Mouse (Mus musculus) kidney, postnatal 36 days (tissue): ENCODE results near the gene Rtp1.

Source experiments
- DNase-seq, 2 experiments: peaks; one replicate each; pipeline ENCODE4 v3.0.0; 2021 to 2022; ENCODE audit warnings: mixed read lengths in 2 of 2

The Rtp1 gene

DNA sequence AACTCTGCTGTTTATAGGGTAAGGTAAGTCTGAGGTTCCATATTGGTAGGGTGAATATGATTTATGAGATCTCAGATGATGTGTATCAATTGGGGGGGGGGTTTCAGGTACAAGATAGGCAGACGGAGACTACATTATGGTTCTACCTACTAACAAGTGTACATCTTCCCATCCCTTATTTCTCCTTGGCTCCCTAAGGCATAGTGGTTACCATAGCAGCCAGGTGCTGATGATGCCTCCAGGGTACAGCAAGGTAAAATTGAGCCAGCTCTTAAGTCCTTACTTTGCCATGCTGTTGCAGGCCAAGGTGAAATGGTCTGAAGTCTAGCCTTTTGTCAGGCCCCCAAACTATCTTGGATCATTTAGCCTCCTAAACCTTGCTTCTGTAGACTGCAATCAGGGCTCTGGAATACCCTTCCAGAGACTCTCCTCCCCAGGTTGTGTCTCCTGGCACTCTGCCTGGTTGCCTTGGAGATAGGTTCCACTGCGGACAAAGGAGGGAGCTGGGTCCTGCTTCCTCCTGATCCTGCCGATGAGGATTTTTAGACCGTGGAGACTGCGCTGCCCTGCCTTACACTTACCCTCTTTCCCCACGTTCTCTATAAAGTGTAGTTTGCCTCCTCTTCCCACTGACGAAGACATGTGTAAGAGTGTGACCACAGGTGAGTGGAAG, at the start of gene Rtp1:
Rtp1 (plus strand) TSS at position 487 of the 673 bp plus-strand sequence.
- no peak for DNase-seq

DNA sequence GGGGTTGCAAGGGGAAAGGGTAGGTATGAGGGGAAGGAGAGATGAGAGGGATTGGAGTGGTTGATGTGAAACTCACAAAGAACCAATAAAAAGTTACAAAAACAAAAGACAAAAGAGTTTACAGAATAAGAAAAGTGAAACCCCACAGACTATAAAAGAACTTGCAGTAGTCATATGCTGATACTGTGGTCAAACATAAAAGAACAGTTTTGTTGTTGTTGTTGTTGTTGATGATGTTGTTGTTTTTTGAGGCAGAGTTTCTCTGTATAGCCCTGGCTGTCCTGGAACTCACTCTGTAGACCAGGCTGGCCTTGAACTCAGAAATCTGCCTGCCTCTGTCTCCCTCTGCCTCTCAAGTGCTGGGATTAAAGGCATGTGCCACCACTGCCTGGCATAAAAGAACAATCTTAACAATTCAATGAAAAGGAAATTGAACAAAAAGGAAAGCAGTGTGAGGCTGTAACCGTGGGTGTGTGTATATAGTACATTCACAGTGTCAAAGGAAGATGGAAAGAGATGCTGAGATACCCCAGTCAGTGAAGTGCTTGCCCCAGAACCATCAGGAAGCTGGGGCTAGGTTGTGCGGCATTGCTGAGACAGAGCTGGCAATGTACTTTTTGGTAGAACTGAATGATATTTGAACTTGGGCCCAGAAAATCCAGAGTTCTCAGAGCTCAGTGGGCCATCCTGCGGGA, 49.2 kb upstream of the Rtp1 start:
- DNase-seq = no peak

DNA sequence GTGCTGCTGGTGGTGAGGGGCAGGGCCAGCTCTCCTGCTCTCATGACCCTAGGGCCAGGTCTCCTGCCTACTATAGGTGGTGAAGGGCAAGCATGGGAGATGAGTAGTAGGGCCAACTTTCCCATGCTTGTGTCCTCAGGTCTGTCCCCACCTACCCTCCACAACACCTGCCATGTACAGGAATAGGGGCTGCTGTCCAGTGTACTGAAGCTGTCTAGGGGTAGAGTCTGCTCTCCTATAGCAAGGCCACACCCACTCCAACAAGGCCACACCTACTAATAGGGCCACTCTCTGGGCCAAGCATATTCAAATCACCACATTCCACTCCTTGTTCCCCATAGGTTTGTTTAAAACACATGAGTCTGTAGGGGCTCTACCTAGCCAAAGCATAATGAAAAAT, 44.6 kb upstream of the Rtp1 start:
- DNase-seq = no peak

DNA sequence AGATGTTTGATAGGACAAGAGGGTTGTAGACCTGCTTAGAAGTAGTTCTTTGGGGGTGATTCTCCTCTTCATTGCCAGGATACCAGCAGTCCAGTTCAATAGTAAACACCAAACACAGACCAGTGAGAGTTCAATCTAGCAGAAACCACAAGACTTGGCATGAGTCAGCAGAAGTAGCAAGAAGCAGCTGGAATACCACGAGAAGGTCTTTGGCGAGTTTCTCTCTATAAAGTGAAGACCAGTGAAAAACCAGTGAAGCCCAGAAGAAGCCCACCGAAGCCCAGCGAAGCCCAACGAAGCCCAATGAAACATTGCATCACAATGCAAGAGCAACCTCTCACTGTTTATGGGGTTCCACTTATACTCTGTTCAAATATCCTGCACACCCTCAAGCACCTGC, 31.0 kb upstream of the Rtp1 start:
- DNase-seq = no peak

DNA sequence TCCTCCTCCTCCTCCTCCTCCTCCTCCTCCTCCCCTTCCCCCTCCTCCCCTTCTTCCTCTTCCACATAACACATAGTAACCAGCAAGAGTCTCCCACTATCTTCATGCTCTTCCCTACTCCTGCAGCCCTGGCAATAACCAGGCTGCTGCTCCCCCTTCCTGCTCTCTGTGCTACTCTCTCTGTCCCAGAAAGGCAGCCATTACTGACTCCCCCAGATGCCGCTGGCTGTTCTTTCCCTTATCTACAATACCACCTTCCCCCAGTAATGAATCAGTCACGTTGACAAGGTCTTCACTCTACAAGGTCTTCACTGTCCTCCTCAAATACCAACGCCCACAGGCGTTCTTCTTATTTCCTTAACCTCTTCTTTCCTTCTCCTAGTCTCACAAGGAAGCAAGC, 27.5 kb upstream of the Rtp1 start:
- DNase-seq = no peak

DNA sequence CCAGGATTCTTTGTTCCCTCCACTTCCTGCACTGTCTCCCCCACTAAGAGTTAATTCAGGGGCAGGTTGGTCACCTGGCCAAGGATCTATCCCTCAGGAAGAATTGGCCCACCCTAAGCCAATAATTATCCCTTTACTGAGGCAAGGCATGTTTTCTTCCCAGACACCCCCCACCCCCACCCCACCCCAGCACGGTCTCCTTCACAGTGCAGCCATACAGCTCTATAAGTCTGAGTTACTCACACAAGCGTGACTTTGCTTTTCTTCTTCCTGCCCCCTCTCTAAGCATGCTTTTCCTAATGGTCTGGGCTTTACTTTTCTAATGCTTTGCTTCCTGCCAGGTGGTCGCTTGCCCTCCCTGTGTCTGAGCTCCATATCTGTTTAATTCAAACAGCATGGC, 27.0 kb upstream of the Rtp1 start:
- DNase-seq = no peak

DNA sequence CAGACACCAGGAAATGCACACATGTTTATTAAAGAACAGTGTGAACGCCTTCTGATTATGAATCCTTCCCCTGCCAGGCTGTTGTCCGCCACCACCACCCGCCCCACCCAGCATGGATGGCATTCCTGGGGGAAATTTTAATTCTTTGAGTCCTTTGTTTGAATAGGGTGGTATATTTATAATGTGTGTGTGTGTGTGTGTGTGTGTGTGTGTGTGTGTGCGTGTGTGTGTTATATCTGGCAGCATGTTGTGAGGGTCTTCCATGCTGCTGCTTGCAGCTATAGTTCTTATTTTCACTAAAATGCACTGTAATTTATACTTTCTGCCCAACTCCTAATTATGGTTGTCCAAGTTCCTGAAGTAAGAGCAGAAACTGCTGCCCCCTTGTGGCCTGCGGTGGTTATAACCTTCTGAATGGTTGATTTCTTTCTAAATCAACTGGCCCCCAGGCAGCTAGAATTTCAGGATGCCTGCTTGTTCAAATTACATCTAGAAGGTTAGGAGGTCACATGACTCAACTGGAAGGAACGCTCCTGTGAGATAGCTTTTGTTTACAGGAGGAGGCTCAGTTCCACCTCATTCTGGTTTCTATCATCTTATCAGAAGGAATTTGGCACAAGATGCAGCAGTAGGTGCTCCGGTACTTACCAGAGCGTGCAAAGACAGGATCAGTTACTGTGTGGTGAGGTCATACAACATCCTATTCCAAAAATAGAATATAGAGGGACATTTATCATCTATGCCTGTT, 25.8 kb upstream of the Rtp1 start:
- DNase-seq = peak; percentile 67 to 88

DNA sequence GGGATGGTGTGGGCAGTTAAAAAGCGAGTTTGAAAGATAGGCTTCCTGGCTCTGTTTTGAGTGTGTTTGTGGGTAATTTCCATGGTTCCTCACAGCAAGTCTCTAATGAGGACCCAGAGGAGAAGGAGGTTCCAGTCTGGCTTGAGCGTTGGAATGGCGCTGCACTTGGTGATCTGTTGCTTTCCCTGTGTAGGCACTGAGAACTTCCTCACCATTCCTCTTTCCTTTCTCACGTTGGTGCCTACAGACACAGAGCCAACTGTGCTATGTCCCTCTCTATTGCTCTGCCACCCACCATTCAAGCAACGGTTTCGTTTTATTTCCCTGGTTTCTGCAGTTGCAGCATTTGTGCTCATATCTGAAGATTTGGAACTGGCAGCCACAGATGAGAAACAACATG, 16.0 kb upstream of the Rtp1 start:
- no peak for DNase-seq

DNA sequence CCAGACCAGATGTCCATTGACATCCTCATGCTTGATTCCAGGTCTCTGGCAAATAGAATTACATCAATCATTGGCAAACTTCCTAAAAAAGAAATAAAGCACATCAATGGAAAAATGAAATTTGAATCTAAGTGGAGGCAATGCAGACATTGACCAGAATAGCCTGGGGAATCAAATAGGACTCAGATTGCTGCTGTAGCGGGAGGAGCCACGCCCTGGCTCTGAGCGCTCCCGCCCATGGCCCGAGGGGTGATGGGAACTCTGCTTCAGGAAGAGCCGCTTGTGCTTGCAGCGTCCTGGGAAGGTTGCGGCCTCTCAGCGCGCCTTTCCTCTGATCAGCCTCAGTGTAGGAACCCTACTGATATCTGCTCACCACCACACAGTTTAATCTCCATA, 12.7 kb upstream of the Rtp1 start:
- peak in 1 of 2 experiments; percentile 55 for DNase-seq

DNA sequence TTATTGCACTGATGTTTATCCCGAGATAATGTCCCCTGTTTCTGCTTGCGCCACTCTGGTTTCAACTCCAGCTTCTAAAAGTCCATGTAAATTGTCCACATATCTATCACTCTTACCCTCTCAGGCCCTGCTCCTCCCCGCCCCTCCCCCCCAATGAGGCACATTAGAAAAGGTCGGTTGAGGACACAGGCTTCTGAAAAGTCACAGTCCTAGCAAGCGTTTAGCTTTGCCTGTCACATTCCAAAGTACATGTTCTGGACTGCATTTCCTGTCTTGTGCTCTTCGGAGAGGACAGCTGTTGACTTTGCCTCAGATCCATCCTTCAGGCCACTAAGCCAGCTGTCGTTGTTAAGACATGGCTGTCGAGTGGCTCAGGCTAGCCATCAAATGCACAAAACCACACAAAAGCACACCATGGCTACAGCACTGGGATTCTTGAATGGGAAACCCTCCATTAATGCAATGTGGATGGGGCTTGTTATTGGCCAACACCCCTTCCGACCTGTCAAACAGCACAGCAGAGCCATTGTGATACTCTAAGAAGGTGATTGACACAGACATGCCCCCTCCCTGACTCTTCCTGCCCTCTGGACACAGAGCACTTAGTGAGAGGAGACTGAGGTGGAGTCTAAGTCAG, 12.2 kb upstream of the Rtp1 start:
- peak; percentile 17 to 38 for DNase-seq

DNA sequence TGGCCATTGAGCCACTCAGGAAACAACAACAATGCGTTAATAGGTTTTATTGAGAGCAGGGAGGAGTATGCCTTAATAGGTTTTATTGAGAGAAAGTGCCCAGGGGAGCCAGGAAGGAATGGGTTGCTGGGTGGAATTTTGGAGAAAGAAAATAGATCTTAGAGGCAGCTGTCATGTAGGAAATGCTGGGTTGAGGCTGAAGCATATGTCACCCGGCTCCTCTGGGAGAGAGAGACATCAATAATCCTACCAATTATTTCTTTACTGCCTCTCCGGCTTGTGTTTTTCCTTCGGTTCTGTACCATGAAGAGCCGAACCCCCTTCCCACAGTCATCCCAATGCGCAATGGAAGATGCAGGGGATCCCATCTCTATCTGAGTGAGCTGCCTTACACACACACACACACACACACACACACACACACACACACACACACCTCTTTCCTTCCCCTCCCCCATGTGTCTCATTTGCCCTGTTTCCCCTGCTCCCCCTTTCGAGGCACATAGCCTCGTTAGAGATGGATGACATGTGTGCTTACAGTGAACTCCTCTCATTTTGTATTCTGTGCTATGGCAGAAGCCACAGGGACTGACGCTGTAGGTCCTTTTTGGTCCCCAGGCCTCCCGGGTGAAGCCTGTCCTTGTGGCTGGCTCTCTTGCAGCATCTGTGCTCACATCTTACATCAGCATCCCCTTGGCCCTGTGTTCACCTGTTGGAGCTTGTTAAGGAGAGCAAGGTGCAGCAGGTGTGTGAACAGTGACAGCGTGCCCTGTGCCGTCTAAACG, 11.3 kb upstream of the Rtp1 start:
- no peak for DNase-seq

DNA sequence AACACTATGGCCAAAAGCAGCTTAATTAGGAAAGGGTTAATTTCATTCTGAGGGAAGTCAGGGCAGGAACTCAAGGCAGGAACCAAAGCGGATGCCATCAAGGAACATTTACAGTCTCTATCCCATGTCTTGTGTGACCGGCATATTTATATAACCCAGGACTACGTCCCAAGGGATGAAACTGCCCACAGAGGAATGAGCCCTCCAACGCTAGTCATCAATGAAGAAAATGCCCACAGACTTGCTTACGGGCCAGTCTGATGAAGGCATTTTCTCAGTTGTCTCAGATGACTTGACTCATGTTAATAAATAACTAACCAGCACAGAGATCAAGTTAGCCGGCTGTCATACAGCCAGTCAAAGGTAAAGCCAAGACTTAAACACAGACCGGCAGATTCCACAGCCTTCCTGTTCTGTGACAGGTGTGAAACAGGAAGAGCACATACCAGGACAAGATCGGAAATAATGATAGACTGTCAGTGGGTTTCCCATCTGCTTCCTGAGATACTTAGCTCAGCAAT, 9.3 kb upstream of the Rtp1 start:
- peak; percentile 34 to 42 for DNase-seq

DNA sequence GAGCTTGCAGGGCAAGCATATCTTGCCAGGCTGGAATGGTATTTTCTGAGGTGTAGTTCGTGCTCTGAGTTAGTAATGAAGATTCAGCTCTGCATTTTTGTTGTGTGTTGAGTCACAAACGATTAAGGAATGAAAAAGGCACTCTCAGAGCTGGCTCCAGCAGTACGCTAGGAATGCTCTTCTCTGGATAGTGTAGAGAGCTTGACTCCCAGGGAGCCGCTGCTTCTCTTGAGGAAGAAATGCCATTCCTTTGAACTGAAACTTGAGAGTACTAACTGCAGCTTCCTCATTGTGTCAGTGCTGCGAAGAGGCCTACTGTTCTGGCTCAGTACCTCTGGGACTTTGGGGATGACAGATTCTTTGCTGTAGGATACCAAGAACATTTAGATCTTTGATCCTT, 5.1 kb upstream of the Rtp1 start:
- DNase-seq = no peak

DNA sequence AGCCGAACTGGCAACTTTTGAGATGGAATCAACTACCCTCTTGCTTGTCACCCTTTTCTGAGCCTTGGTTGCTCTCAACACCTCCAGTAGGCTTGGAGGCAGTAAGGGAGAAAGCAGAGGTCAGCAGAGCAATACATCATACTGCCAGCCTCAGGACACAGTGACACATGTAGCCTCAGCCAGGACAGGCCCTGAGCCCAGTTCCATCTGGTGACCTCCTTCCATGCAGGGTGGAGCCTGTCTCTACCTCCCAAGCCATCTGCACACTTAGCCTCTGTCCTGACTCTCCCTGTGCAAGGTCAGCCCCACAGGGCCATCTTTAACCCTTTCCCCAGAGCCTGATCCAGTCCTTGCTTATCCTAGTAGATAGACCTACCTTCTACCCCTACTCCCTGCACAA, 1.2 kb upstream of the Rtp1 start:
- no peak for DNase-seq

DNA sequence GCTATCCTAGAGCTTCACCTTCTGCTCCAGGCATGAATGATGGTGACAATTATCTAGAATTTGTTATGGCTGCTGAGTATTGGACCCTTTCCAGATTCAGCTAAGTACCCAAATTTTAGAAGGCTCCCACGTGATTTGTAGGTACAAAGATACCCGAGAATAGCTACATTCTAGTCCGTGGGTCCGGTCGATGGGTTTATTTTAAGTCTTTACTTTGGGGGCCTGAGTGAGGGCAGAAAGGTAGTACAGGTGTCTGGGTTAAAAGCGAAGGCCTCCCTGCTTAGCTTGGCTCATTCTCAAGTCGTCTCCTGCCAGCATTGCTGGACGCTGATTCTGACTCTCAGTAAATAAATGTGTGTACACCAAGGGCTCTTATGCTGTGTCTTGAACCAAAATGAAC, 1.1 kb downstream of the Rtp1 start:
- no peak for DNase-seq

DNA sequence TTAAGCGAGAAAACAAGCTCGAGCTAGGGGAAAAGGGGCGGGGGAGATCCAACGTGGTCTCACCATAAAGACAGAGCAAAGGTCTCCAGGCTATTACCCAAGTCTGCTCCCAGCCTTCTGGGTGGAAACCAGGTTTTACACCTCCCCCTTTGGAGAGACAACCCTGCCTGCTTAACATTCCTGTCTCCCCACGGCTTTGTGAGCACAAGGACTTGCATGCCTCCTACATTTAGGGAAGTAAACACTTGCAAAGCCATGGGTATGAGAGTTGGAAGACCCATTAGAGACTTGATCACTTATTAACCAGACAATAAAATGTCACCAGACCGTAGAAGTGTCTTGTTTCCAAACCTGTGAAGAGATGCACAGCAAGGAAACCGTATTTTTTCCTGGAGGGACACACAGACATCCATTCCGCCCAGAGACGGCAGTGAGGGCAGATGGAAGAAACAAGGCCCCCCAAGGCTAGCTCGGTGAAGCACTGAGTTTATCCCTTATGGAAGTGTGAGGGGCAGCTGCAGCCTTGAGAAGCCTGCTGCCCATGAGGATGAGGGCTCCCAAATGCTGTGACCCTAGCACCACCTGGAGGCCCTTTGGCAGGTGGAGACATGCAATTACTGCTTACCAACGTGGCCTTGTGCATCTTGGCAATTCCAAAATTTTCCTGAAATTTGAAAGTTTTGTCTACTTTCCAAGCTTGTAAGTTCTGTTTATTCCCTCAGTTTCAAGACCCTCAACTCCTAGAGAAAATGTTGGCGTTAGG, 8.7 kb downstream of the Rtp1 start:
- peak in 1 of 2 experiments; percentile 39 for DNase-seq

DNA sequence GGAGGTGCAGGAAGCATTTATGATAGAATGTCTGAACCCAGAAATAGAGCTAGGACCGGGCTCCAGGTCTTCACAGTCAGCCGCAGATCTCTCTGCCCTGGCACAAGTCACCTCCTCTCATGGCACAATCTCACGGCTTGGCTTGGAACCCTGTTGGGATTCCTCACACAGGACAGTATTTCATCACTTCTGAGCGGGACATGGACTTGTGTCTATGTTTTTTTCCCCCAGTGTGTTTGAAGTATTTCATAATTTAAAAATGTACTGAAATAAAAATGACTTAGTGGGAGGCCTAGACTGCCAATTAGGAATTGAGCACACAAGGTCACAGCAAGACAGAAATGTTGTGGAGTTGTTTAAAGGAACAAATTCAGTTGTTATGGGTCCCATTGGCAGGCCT, 15.3 kb downstream of the Rtp1 start:
- DNase-seq = no peak

DNA sequence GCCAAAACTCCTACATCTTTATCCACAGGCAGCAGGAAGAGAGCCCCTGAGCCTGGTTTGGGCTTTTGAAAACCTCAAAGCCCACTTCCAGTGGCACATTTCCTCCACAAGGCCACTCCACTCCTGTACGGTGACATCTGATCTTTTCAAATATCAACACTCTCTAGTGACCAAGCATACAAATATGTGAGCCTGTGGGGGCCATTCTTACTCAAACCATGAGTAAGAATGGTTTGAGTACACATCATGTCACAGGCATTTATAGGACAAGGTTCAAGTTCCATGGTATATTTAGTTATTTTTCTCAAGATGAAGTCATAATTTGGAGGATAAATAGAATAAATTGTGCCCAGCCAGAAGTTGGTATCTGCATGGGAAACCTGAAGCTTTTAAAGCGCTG, 21.0 kb downstream of the Rtp1 start:
- no peak for DNase-seq

DNA sequence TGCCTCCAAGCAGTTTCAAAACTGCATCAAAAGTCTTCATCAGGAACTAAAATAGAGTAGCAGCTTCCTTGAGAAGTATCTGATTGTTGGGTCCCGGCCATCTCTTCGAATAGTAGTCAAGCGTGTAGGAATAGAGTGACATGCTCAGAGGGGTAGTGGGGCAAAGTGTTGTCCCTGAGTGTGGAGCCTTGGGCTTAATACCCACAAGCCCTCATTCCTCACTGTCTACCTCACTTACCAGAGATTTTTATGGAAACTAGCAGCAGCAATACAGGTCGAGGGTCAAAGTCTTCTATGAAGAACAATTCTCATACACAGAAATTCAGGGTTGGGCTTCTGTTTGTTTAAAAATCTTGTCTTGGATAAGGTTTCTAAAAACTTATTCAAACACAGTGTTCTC, 21.9 kb downstream of the Rtp1 start:
- DNase-seq = no peak

DNA sequence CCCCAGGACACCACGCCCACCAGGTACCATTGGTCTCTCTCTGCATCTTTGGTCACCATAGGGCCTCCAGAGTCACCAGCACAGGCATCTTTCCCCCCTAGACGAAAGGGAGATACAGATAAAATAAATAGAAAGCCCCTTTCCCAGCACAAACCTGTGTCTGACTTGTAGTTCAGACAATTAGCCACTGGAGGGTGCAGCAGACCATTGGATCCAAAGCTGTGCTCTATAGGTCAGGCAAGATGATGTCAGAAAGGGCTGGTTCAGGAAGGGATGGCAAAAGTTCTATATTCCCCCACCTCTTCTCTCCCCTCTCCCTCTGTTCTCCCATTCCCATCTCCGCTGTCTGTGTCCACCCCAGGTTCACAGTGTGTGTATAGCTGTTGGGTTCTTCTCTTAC, 23.5 kb downstream of the Rtp1 start:
- DNase-seq = peak; percentile 43 to 68

DNA sequence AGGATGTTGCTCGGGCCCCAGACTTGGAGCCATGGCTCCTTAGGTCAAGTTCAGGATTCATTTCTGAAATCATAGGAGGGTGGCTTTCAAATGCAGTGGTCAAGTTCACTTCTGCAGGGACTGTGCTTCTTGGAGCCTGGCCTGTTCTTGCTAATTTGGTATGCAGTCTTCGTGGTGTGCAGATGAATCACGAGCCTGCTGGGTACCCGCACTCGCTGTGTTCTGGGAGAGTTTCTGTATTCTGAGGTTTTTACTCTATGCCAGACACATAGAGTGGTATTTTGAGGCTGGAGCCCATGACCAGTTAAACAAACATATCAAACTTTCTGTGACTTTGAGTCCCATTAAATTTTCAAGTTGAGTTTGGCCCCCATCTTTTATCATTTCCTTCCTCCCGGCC, 25.4 kb downstream of the Rtp1 start:
- DNase-seq = no peak

DNA sequence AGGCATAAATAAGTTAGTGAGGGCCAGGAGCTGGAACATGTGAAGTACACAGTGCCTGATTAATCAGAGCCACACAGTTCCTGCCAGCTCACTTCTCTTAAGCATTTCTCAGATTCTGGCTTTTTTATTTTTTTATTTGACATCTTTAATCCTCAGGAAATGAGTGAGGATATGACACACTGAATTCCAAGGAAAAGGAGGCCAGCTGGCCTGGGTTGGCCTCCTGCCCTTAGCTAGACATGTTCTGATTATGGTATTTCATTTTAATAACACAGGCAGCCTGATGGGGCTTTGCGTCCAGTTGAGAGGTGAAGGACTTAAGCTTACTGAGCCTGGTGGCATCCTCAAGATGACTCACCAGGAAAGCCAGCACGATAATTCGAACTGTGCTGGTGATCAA, 27.6 kb downstream of the Rtp1 start:
- DNase-seq = peak; percentile 44 to 62
